Mouse (Mus musculus) adrenal gland, postnatal 25 days (tissue): ENCODE measurements around the gene Mlh3. TPM values are rescaled to one million over a fixed set of nuclear protein-coding genes. Genes with fewer than 3 reads are reported as not detected.

Source experiments
- DNase-seq: peaks from one replicate; pipeline ENCODE4 v3.0.0; 2021; ENCODE audit warnings: mixed read lengths
- microRNA-seq, 2 experiments: library from miRNA; unstranded; fragments of <30 nt; microRNA quantifications; one replicate each; pipeline ENCODE4 v1.2.0; 2021
- total RNA-seq: library from RNA; stranded (reverse); gene quantifications from 2 replicates; pipeline ENCODE4 v1.2.3, GENCODE M21; 2021

Gene Mlh3
- total RNA-seq, 1 experiment from 2014 or later, result 14.3 TPM

GRCm38 (mm10) chr12:85192461-85193108 lies 77.8 kb downstream of the Mlh3 start:
- DNase-seq, result no peak

GRCm38 (mm10) chr12:85190290-85190689 lies 80.1 kb downstream of the Mlh3 start:
- DNase-seq, result no peak

GRCm38 (mm10) chr12:85186361-85186760 lies 84.0 kb downstream of the Mlh3 start:
- DNase-seq, result no peak

DNA sequence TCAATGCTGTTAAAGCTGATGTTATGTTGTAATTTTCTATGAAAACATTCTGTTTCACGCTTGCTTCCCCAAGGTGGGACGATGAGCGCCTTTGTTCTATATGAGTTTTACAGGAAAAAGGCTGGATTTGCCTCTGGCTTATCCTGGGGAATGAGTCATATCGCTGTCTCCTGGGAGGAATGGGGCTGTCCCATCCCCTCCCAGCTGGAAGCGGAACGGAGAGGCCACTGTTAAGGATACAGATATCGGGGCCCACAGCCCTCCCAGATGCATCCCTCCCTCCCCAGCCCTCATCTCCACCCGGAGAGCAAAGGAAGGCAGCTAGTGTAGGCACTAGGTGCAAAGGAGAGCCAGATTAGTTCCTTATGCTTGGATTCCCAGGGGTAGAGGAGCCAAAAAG lies 84.6 kb downstream of the Mlh3 start:
- DNase-seq, result no peak

Small RNA genes lying within 50 kb of the gene (microRNA-seq; reads per million reads assigned to microRNA genes)
- gene Mir6938, result 0 to 0.71 reads per million in 2 experiments

Other genes with a start within 250 kb of the Mlh3 start
- 3.1 and 6.2 TPM in 2 replicates for gene Prox2, start 159.8 kb downstream of the Mlh3 start, total RNA-seq
- 288 and 302 TPM in 2 replicates for gene Dlst, start 159.8 kb downstream of the Mlh3 start, total RNA-seq
- gene Rps6kl1, start 119.3 kb downstream of the Mlh3 start, total RNA-seq, result 1.0 and 1.1 TPM in 2 replicates
- gene Pgf, start 92.8 kb downstream of the Mlh3 start, total RNA-seq, result 1.4 and 1.8 TPM in 2 replicates
- 68.0 and 83.9 TPM in 2 replicates for gene Eif2b2, start 51.1 kb downstream of the Mlh3 start, total RNA-seq
- gene Acyp1, start 17.8 kb upstream of the Mlh3 start, total RNA-seq, result 30.2 and 42.2 TPM in 2 replicates
- 1.8 and 1.9 TPM in 2 replicates for gene Zc2hc1c, start 18.0 kb upstream of the Mlh3 start, total RNA-seq
- 75.7 and 94.0 TPM in 2 replicates for gene Nek9, start 68.8 kb upstream of the Mlh3 start, total RNA-seq
- gene Tmed10, start 104.2 kb upstream of the Mlh3 start, total RNA-seq, result 287 and 302 TPM in 2 replicates
- 1.9 and 2.0 TPM in 2 replicates for gene Fos, start 203.3 kb upstream of the Mlh3 start, total RNA-seq